Mouse (Mus musculus) hindbrain, embryonic 16.5 days (tissue): Measurements from ENCODE around the gene Irf6. TPM values are rescaled to one million over a fixed set of nuclear protein-coding genes. Genes with fewer than 3 reads are reported as not detected.
A peak's percentile ranks its signal among the peaks of the same experiment; 100 is the strongest.

Source experiments
- ATAC-seq: fragments of 200-750 bp; cut with Nextera tagmentation; 2 replicates; pipeline ENCODE4 v1.8.0; 2017; ENCODE audit warnings: moderate TSS enrichment, moderate library complexity
- H3K27ac ChIP-seq: fragments of 300-500 bp; sonication (generic); 2 replicates; pipeline ENCODE4 v1.5.1; 2014; ENCODE audit warnings: low read depth, mild to moderate bottlenecking, control low read depth, low read length, moderate library complexity
- H3K27me3 ChIP-seq: fragments of 300-500 bp; sonication (generic); replicated peaks from 2 replicates; pipeline ENCODE4 v1.6.1; 2014; ENCODE audit warnings: low read length; ENCODE audit not compliant: control insufficient read depth, insufficient read depth
- H3K36me3 ChIP-seq: fragments of 300-500 bp; sonication (generic); 2 replicates; pipeline ENCODE4 v1.6.1; 2014; ENCODE audit warnings: mild to moderate bottlenecking, low read length, moderate library complexity, mixed read lengths; ENCODE audit not compliant: control insufficient read depth, insufficient read depth
- H3K4me1 ChIP-seq: fragments of 300-500 bp; sonication (generic); 2 replicates; pipeline ENCODE4 v1.6.1; 2014; ENCODE audit warnings: low read depth, low read length; ENCODE audit not compliant: control insufficient read depth, insufficient read depth
- H3K4me2 ChIP-seq: fragments of 300-500 bp; sonication (generic); 2 replicates; pipeline ENCODE4 v1.6.1; 2014; ENCODE audit warnings: mild to moderate bottlenecking, low read length, control low read depth, moderate library complexity
- H3K4me3 ChIP-seq: fragments of 300-500 bp; sonication (generic); 2 replicates; pipeline ENCODE4 v1.5.1; 2014; ENCODE audit warnings: mild to moderate bottlenecking, low read length, control low read depth, moderate library complexity
- H3K9ac ChIP-seq: fragments of 300-500 bp; sonication (generic); 2 replicates; pipeline ENCODE4 v1.6.1; 2014; ENCODE audit warnings: low read depth, mild to moderate bottlenecking, control low read depth, low read length, moderate library complexity
- H3K9me3 ChIP-seq: fragments of 300-500 bp; sonication (generic); 2 replicates; pipeline ENCODE4 v1.6.1; 2014; ENCODE audit warnings: mild to moderate bottlenecking, low read length, moderate library complexity; ENCODE audit not compliant: control insufficient read depth
- WGBS: fragments of 180-500 bp; shearing (Covaris S2); extraction: QIAGEN DNeasy Blood & Tissue Kit; methylation state at CpG from one replicate; pipeline ENCODE4 v1.1.7; 2014; 5-methylcytosine and 5-hydroxymethylcytosine counted together
- polyA plus RNA-seq: library from polyadenylated mRNA; unstranded; fragments of >200 nt; fragmentation: Nextera tagmentation; extraction: Ambion mirVana; gene quantifications from 2 replicates; pipeline ENCODE4 v1.2.1, GENCODE M21; 2015

The Irf6 gene
- polyA plus RNA-seq, result 0.58 and 0.80 TPM in 2 replicates

GRCm38 (mm10) chr1:193152872-193153271 lies at the start of gene Irf6:
Gene Irf6 (plus strand): TSS chr1:193153111.
- 0 out of 2 replicates have a peak, but pooled peaks have one; percentile 45 for ATAC-seq
- no peaks in the 10 kb centered on the region for H3K9me3 ChIP-seq
- peak within 1 kb of the TSS; percentile 17 for H3K4me3 ChIP-seq
- peaks cover 2% of the 10 kb centered on the region for H3K4me1 ChIP-seq
- no peak within 1 kb of the TSS for H3K27ac ChIP-seq
- 3% methylated on average over 30 of the region's 30 CpGs for WGBS
- H3K9ac ChIP-seq, result no peak within 1 kb of the TSS
- H3K36me3 ChIP-seq, result no peaks in the 10 kb centered on the region
- H3K4me2 ChIP-seq, result peak within 1 kb of the TSS; percentile 39
- H3K27me3 ChIP-seq, result peaks cover 40% of the 10 kb centered on the region

GRCm38 (mm10) chr1:193112093-193112492 lies 40.8 kb upstream of the Irf6 start:
- ATAC-seq, result no peak
- H3K4me2 ChIP-seq, result no peak overlapping the region
- no peak overlapping the region for H3K4me3 ChIP-seq
- no peaks in the 10 kb centered on the region for H3K9me3 ChIP-seq
- 91% methylated on average over 9 of the region's 9 CpGs for WGBS
- peaks cover 56% of the 10 kb centered on the region for H3K36me3 ChIP-seq
- no peaks in the 10 kb centered on the region for H3K4me1 ChIP-seq
- H3K27me3 ChIP-seq, result no peaks in the 10 kb centered on the region
- no peak overlapping the region for H3K27ac ChIP-seq
- H3K9ac ChIP-seq, result no peak overlapping the region

- Histone ChIP-seq H3K27ac (no peak overlapping the region), H3K27me3 (no peaks in the 10 kb centered on the region), H3K9me3 (no peaks in the 10 kb centered on the region), H3K4me2 (no peak overlapping the region), H3K4me3 (no peak overlapping the region), H3K36me3 (peaks cover 35% of the 10 kb centered on the region), H3K4me1 (no peaks in the 10 kb centered on the region), H3K9ac (no peak overlapping the region)
- no peak for ATAC-seq
- WGBS, result 97% methylated on average over 7 of the region's 7 CpGs
These were observed 30.1 kb upstream of the Irf6 start for GRCm38 (mm10) chr1:193122793-193123192.

GRCm38 (mm10) chr1:193123290-193123689 lies 29.6 kb upstream of the Irf6 start:
- Histone ChIP-seq H3K36me3 (peaks cover 31% of the 10 kb centered on the region), H3K4me2 (no peak overlapping the region), H3K4me1 (no peaks in the 10 kb centered on the region), H3K27me3 (no peaks in the 10 kb centered on the region), H3K9ac (no peak overlapping the region), H3K27ac (no peak overlapping the region), H3K4me3 (no peak overlapping the region), H3K9me3 (no peaks in the 10 kb centered on the region)
- WGBS, result 92% methylated on average over 6 of the region's 6 CpGs
- no peak for ATAC-seq

- ATAC-seq, result no peak
- 68% methylated on average over 4 of the region's 4 CpGs for WGBS
- H3K4me3 ChIP-seq, result no peak overlapping the region
- peaks cover 7% of the 10 kb centered on the region for H3K4me1 ChIP-seq
- H3K27ac ChIP-seq, result no peak overlapping the region
- no peak overlapping the region for H3K4me2 ChIP-seq
- H3K9ac ChIP-seq, result no peak overlapping the region
- peaks cover 18% of the 10 kb centered on the region for H3K36me3 ChIP-seq
- H3K9me3 ChIP-seq, result no peaks in the 10 kb centered on the region
- H3K27me3 ChIP-seq, result no peaks in the 10 kb centered on the region
These were observed 27.1 kb upstream of the Irf6 start for GRCm38 (mm10) chr1:193125835-193126234.

- H3K4me2 ChIP-seq, result no peak overlapping the region
- H3K4me3 ChIP-seq, result no peak overlapping the region
- no peak for ATAC-seq
- no peaks in the 10 kb centered on the region for H3K9me3 ChIP-seq
- peaks cover 5% of the 10 kb centered on the region; the same call in 1 of the 2 replicates for H3K36me3 ChIP-seq
- WGBS, result 94% methylated on average over 6 of the region's 6 CpGs
- H3K4me1 ChIP-seq, result peaks cover 7% of the 10 kb centered on the region
- H3K27ac ChIP-seq, result no peak overlapping the region
- no peaks in the 10 kb centered on the region for H3K27me3 ChIP-seq
- no peak overlapping the region for H3K9ac ChIP-seq
These were observed 24.9 kb upstream of the Irf6 start for GRCm38 (mm10) chr1:193128055-193128454.

GRCm38 (mm10) chr1:193129321-193129720 lies 23.6 kb upstream of the Irf6 start:
- Histone ChIP-seq H3K9me3 (no peaks in the 10 kb centered on the region), H3K4me3 (peak overlapping the region; percentile 95), H3K4me2 (peak overlapping the region; percentile 52), H3K9ac (peak overlapping the region; percentile 76), H3K27ac (no peak overlapping the region), H3K36me3 (0 out of 2 replicates have a peak, but pooled peaks cover 2% of the 10 kb centered on the region), H3K4me1 (peaks cover 7% of the 10 kb centered on the region), H3K27me3 (no peaks in the 10 kb centered on the region)
- WGBS, result 29% methylated on average over 5 of the region's 5 CpGs
- ATAC-seq, result no peak

GRCm38 (mm10) chr1:193129786-193130455 lies 23.0 kb upstream of the Irf6 start, which contains the start of gene Diexf:
Gene Diexf (minus strand): TSS chr1:193130272.
- no peaks in the 10 kb centered on the region for H3K9me3 ChIP-seq
- peak within 1 kb of the TSS; percentile 76 for H3K9ac ChIP-seq
- H3K36me3 ChIP-seq, result 0 out of 2 replicates have a peak, but pooled peaks cover 2% of the 10 kb centered on the region
- ATAC-seq, result peak; percentile 94
- WGBS, result under 1% methylated on average over 61 of the region's 61 CpGs
- H3K27me3 ChIP-seq, result no peaks in the 10 kb centered on the region
- H3K27ac ChIP-seq, result peak within 1 kb of the TSS; percentile 71
- peak within 1 kb of the TSS; percentile 95 for H3K4me3 ChIP-seq
- H3K4me1 ChIP-seq, result peaks cover 7% of the 10 kb centered on the region
- H3K4me2 ChIP-seq, result peak within 1 kb of the TSS; percentile 52

- ATAC-seq, result peak; percentile 64
- Histone ChIP-seq H3K27ac (peak overlapping the region; percentile 71), H3K36me3 (0 out of 2 replicates have a peak, but pooled peaks cover 2% of the 10 kb centered on the region), H3K9ac (peak overlapping the region; percentile 41), H3K4me2 (peak overlapping the region; percentile 49), H3K9me3 (no peaks in the 10 kb centered on the region), H3K4me3 (peak overlapping the region; percentile 95), H3K27me3 (no peaks in the 10 kb centered on the region), H3K4me1 (peaks cover 7% of the 10 kb centered on the region)
- WGBS, result 24% methylated on average over 11 of the region's 11 CpGs
These were observed 22.5 kb upstream of the Irf6 start for GRCm38 (mm10) chr1:193130456-193130825.
